Comparison of ENCODE assay signal across 9 mouse cellular contexts in the genomic region with DNA sequence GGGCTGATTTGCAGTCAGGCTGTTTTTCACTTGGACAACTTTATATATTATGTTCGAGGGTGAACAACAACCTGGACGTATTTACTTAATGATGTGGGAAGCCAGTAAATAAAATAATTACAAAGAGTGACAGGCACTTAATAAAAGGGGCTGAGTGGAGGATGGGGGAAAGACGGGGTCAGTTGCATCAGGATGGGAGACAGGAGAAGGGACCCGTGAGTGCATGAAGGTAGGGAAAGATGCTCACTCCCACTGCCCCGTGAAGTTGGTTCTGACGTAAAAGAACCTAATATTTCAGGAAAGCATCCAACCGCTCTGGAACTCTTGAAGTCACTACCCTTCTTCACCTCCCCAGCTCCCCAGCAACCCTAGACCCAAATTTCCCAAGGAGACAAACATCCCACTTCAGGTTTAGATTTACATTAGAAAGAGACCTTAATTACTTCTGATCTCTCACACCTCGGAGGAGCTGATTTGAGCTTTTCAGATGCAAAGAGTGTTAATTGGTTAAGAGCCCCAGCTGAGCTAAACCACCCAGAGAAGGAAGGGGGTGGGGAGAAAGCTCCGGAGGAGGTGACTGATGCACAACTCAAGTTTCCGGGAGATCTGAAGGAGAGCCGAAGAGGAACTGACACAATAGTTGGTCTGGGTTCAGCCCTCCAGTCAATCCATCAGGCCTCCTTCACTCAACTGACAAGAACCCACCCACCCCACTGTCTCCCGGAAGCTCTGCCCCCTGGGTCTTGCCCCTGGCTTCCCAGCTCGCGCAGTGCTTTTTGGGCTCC.
DNase-seq lines count a peak whose midpoint lies in the region; ATAC-seq and TF ChIP-seq lines count a peak whose summit lies in the region.
"Had no signal": no experiment of that assay in that cellular context is flagged by ENCODE, and none has a peak within 500 bp of the region (broad histone marks: within the 10 kb centered on the region; RNA-seq: fewer than 3 reads in every experiment).

No protein-coding gene starts in this region.

- no peak for DNase-seq in heart, postnatal 25 days (ENCODE audit: low spot score)
- DNase-seq in embryo, embryonic 9.5 days (ENCODE audit: extremely low spot score), result peak; percentile 77
- peak; percentile 61 for DNase-seq in limb, embryonic 10.5 days (ENCODE audit: low spot score)
- DNase-seq in spleen, adult 12 weeks (ENCODE audit: low spot score), result no peak
- no peak for DNase-seq in left cerebral cortex, postnatal 25 days (ENCODE audit: low spot score in 2 of 2)
- no peak for DNase-seq in layer of hippocampus, adult 18-20 months (ENCODE audit: low spot score in 2 of 2)

- no peaks in the 10 kb centered on the region for H3K27me3 ChIP-seq in heart, embryonic 16.5 days (ENCODE audit: control insufficient read depth, insufficient read depth, low read length)
- H3K27me3 ChIP-seq in limb, embryonic 10.5 days (ENCODE audit: low read depth, poor library complexity, severe bottlenecking), result peaks cover 6% of the 10 kb centered on the region; the same call in 1 of the 2 replicates
- H3K27me3 ChIP-seq: CH12.LX had no signal

- TF ChIP-seq CTCF in olfactory bulb, adult 2 months (IDR thresholded peaks at IDR 0.05; ENCODE audit: insufficient read depth, low read depth, low read length), result no peak

- H3K36me3 ChIP-seq in heart, embryonic 16.5 days (ENCODE audit: control insufficient read depth, insufficient read depth), result no peaks in the 10 kb centered on the region
- no peaks in the 10 kb centered on the region for H3K36me3 ChIP-seq in limb, embryonic 10.5 days

- no peaks in the 10 kb centered on the region for H3K9me3 ChIP-seq in heart, embryonic 16.5 days (replicated peaks; ENCODE audit: control insufficient read depth, low read length)
- H3K9me3 ChIP-seq in limb, embryonic 10.5 days (replicated peaks), result no peaks in the 10 kb centered on the region

- H3K4me3 ChIP-seq in heart, embryonic 16.5 days (ENCODE audit: low read length), result no peak overlapping the region
- peak overlapping the region; percentile 37 for H3K4me3 ChIP-seq in limb, embryonic 10.5 days
- H3K4me3 ChIP-seq in olfactory bulb, adult 2 months (ENCODE audit: insufficient read depth, low read depth, low read length), result peak overlapping the region; percentile 17; the same call in 1 of the 2 replicates

- no peak for TF ChIP-seq POLR2A in olfactory bulb, adult 2 months (IDR thresholded peaks at IDR 0.05; ENCODE audit: insufficient read depth, low read depth, low read length)

- H3K4me2 ChIP-seq in heart, embryonic 16.5 days (ENCODE audit: low read depth, low read length), result peak overlapping the region; percentile 41

- intact Hi-C loops in heart, postnatal 25 days (cut with DNase I), result no loop called here
- intact Hi-C loops in left cerebral cortex, postnatal 25 days (cut with DNase I), result no loop called here

- no peak overlapping the region for H3K27ac ChIP-seq in heart, embryonic 16.5 days (ENCODE audit: low read length)
- peak overlapping the region; percentile 72 for H3K27ac ChIP-seq in limb, embryonic 10.5 days
- no peak overlapping the region for H3K27ac ChIP-seq in olfactory bulb, adult 2 months (ENCODE audit: insufficient read depth, low read depth, low read length)

- no peak for ATAC-seq in heart, embryonic 16.5 days (replicated peaks; ENCODE audit: extremely low read depth, insufficient read depth, low FRiP score)

- H3K4me1 ChIP-seq in heart, embryonic 16.5 days (ENCODE audit: control insufficient read depth, insufficient read depth, low read length), result peaks cover 14% of the 10 kb centered on the region; the same call in 1 of the 2 replicates
- H3K4me1 ChIP-seq in limb, embryonic 10.5 days, result peaks cover 38% of the 10 kb centered on the region
- peaks cover 4% of the 10 kb centered on the region for H3K4me1 ChIP-seq in olfactory bulb, adult 2 months (ENCODE audit: control insufficient read depth, insufficient read depth, low read length)

- WGBS in heart, embryonic 16.5 days, result 18% methylated on average over 14 of the region's 14 CpGs
- 2% methylated on average over 14 of the region's 14 CpGs for WGBS in limb, embryonic 10.5 days
- 19% methylated on average over 14 of the region's 14 CpGs for WGBS in olfactory bulb, adult 2 months

- H3K9ac ChIP-seq in heart, embryonic 16.5 days (ENCODE audit: low read length), result no peak overlapping the region

Comparison
In these comparisons a context has a peak if more than half of its experiments do, and no peak if none do; other contexts are left out.
1. DNase-seq: peak in embryo, embryonic 9.5 days (single experiment) and limb, embryonic 10.5 days (single experiment); none in heart, postnatal 25 days (single experiment), spleen, adult 12 weeks (single experiment), left cerebral cortex, postnatal 25 days (0 of 2) and layer of hippocampus, adult 18-20 months (0 of 2).